Mouse (Mus musculus) ES-E14 (cell line): Measurements from ENCODE around the gene 4930447C04Rik. TPM values are rescaled to one million over a fixed set of nuclear protein-coding genes. Genes with fewer than 3 reads are reported as not detected.

Source experiments
- DNase-seq: peaks from one replicate; pipeline ENCODE4 v3.0.0-alpha.2; 2013; ENCODE audit warnings: low read depth, low spot score
- H3K27ac ChIP-seq: 2 replicates; pipeline ENCODE4 v1.5.1; 2012; ENCODE audit warnings: low read depth, mild to moderate bottlenecking, low read length, moderate library complexity, mixed read lengths; ENCODE audit not compliant: poor library complexity, insufficient read depth, severe bottlenecking
- H3K36me3 ChIP-seq: 2 replicates; pipeline ENCODE4 v1.6.1; 2012; ENCODE audit warnings: mild to moderate bottlenecking, low read length, moderate library complexity, mixed read lengths; ENCODE audit not compliant: control insufficient read depth, poor library complexity, insufficient read depth, severe bottlenecking
- H3K4me1 ChIP-seq, 2 experiments: fragments of 150-350 bp in 1 of 2; sonication (generic) in 1 of 2; 2 replicates each; pipeline ENCODE4 v1.6.1; 2012; ENCODE audit warnings: low read length in 2 of 2, mild to moderate bottlenecking in 1 of 2, mixed read lengths in 1 of 2; ENCODE audit not compliant: control insufficient read depth in 2 of 2, insufficient read depth in 2 of 2, poor library complexity in 1 of 2
- H3K4me3 ChIP-seq, 2 experiments: fragments of 150-350 bp in 1 of 2; sonication (generic) in 1 of 2; 2 replicates each; pipeline ENCODE4 v1.5.1; 2012; ENCODE audit warnings: low read length in 2 of 2, low read depth in 1 of 2, mild to moderate bottlenecking in 1 of 2, mixed read lengths in 1 of 2; ENCODE audit not compliant: insufficient read depth in 1 of 2, poor library complexity in 1 of 2, severe bottlenecking in 1 of 2
- H3K9ac ChIP-seq: 2 replicates; pipeline ENCODE4 v1.6.1; 2012; ENCODE audit warnings: low read depth, mild to moderate bottlenecking, low read length, mixed read lengths; ENCODE audit not compliant: poor library complexity, insufficient read depth, severe bottlenecking
- H3K9me3 ChIP-seq: fragments of 150-350 bp; sonication (generic); 2 replicates; pipeline ENCODE4 v1.6.1; 2012; ENCODE audit warnings: low read depth, mild to moderate bottlenecking, low read length; ENCODE audit not compliant: control insufficient read depth, insufficient read depth
- CHD2 ChIP-seq: IDR thresholded peaks from 2 replicates; pipeline ENCODE4 v1.6.1; 2014; ENCODE audit warnings: mild to moderate bottlenecking, low read depth, low read length, inconsistent platforms
- HCFC1 ChIP-seq: IDR thresholded peaks from 2 replicates; pipeline ENCODE4 v1.6.1; 2012; ENCODE audit warnings: low read length, inconsistent platforms, borderline replicate concordance; ENCODE audit not compliant: insufficient read depth
- MAFK ChIP-seq: IDR thresholded peaks from 2 replicates; pipeline ENCODE4 v1.6.1; 2014; ENCODE audit warnings: mild to moderate bottlenecking, low read depth, low read length, inconsistent platforms; ENCODE audit not compliant: insufficient read depth
- ZC3H11A ChIP-seq: IDR thresholded peaks from 2 replicates; pipeline ENCODE4 v1.6.1; 2012; ENCODE audit warnings: low read depth, mild to moderate bottlenecking, inconsistent platforms, low read length, borderline replicate concordance
- ZNF384 ChIP-seq: IDR thresholded peaks from 2 replicates; pipeline ENCODE4 v1.6.1; 2012; ENCODE audit warnings: low read depth, low read length, inconsistent platforms
- in situ Hi-C, 2 experiments: fragments of 600-800 bp; cut with MboI; formaldehyde crosslinking; loops; one replicate each; pipeline ENCODE4 v1.15.1; 2025; ENCODE audit warnings: low sequenced_read_pairs in 2 of 2, inconsistent platforms in 1 of 2; ENCODE audit not compliant: unreplicated experiment in 2 of 2
- total RNA-seq: library from RNA; depleted of rRNA; stranded (reverse); fragments of 300-350 nt; gene quantifications from 2 replicates; pipeline ENCODE4 v1.2.3, GENCODE M21; 2012; rRNA removed

4930447C04Rik gene
- total RNA-seq, 1 experiment = 38.3 TPM

- no peaks in the 10 kb centered on the region for H3K36me3 ChIP-seq
- in situ Hi-C loops = loop anchor here (5.0 to 25.0 kb wide), 2 partner anchors 127 to 132 kb away; no protein-coding TSS in a partner anchor
- no peak overlapping the region for H3K9ac ChIP-seq
- DNase-seq = no peak
- H3K4me3 ChIP-seq = peak overlapping the region; percentile 26 to 49; a peak in 3 of 4 replicates
- TF ChIP-seq MAFK (no peak), ZC3H11A (no peak), CHD2 (no peak), HCFC1 (no peak), ZNF384 (no peak)
- no peaks in the 10 kb centered on the region for H3K9me3 ChIP-seq
- H3K4me1 ChIP-seq = peaks cover 0 to 8% of the 10 kb centered on the region in 2 experiments; a peak in 1 of 4 replicates
- H3K27ac ChIP-seq = no peak overlapping the region
These were observed 105.6 kb downstream of the 4930447C04Rik start for GRCm38 (mm10) chr12:72834773-72835517.

GRCm38 (mm10) chr12:72831711-72832432 is 108.7 kb downstream of the 4930447C04Rik start:
- Histone ChIP-seq H3K36me3 (no peaks in the 10 kb centered on the region), H3K9ac (peak overlapping the region; percentile 41; the same call in 1 of the 2 replicates), H3K4me3 (peak overlapping the region; percentile 44 to 50), H3K27ac (no peak overlapping the region), H3K9me3 (no peaks in the 10 kb centered on the region), H3K4me1 (peaks cover 0 to 8% of the 10 kb centered on the region in 2 experiments; a peak in 1 of 4 replicates)
- TF ChIP-seq ZC3H11A = no peak
- no peak for DNase-seq
- in situ Hi-C loops = loop anchor here in 1 of 2 experiments (25.0 kb wide), 1 partner anchor 130 kb away; no protein-coding TSS in a partner anchor

Other genes starting within 250 kb of the 4930447C04Rik start
- 117 and 121 TPM in 2 replicates for gene Ppm1a, start 183.3 kb downstream of the 4930447C04Rik start, total RNA-seq
- not detected in 2 replicates for gene Six6, start 882 bp downstream of the 4930447C04Rik start, total RNA-seq
- 2.2 and 2.9 TPM in 2 replicates for gene Six1, start 113.1 kb upstream of the 4930447C04Rik start, total RNA-seq
- gene Six4, start 172.7 kb upstream of the 4930447C04Rik start, total RNA-seq = 13.6 and 17.1 TPM in 2 replicates
- gene Mnat1, start 182.9 kb upstream of the 4930447C04Rik start, total RNA-seq = 26.8 and 41.2 TPM in 2 replicates